Mouse (Mus musculus) lung, postnatal 0 days (tissue): ENCODE data around the gene Nmnat2.
A peak's percentile ranks its signal among the peaks of the same experiment; 100 is the strongest.

ENCODE experiments used
- CTCF ChIP-seq: IDR thresholded peaks from 2 replicates; pipeline ENCODE4 v1.5.1; 2016; ENCODE audit warnings: antibody characterized with exemption, mild to moderate bottlenecking
- EP300 ChIP-seq: IDR thresholded peaks from 2 replicates; pipeline ENCODE4 v1.6.1; 2016; ENCODE audit warnings: antibody characterized with exemption, mild to moderate bottlenecking, control low read depth

DNA sequence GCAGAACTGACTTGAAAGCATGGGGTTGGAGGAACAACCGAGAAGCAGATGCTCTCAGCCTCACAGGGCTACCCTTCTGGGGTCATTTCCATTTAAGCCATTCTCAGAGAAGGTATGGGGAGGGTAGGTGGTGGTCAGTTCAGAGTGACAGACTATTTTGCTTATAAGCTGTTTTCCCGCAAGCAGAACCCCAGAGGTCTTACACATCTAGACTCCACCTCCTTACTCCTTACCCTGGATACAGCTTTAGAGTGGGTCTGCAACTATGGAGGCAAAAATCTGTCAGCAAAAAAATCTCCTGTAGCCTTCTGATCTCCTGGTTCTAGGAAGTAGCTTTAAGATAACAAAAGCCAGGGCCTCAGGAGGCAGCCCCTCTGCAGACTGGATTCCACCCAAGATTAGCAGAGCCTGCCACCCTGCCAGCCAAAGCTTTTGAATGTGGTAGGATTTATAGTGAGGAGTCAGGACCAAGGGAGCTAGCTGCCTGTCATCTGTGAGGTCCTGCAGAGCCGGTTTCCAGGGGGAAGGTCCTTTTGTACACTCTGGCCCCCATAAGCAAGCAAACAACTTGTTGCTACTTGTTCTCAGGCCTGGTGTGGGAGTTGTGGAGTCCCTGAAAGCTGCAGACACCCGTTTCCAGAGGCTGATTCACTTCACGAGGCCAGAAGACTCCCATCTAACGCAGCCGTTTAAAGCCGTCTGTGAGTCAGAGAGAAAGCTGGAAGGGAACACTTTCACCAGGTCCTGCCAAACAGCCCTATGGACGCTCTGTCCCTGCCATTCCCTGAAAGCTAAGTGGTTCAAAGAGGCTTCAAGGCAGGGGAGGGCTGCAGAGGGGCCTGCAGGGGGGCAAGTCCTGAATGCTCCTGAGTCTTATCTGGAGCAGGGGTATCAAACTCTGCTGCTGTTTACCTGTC, 179.3 kb downstream of the Nmnat2 start:
- TF ChIP-seq CTCF (no peak), EP300 (peak; percentile 91)
